34 mouse cellular contexts compared by ENCODE assay signal in genomic region chr6:54628381-54628780, GRCm38 (mm10). TPM values are rescaled to one million over a fixed set of nuclear protein-coding genes. Genes with fewer than 3 reads are reported as not detected.
"Had no signal": no experiment of that assay in that cellular context is flagged by ENCODE, and none has a peak within 500 bp of the region (broad histone marks: within the 10 kb centered on the region; RNA-seq: fewer than 3 reads in every experiment).

No protein-coding gene starts in this region.

- H3K9me3 ChIP-seq: limb, embryonic 10.5 days; limb, embryonic 12.5 days; limb, embryonic 13.5 days; limb, embryonic 15.5 days; liver, embryonic 12.5 days; liver, embryonic 13.5 days; liver, embryonic 15.5 days; lung, embryonic 15.5 days; megakaryocyte, embryonic 14.5 days; midbrain, embryonic 10.5 days; midbrain, embryonic 12.5 days; midbrain, embryonic 13.5 days; midbrain, embryonic 15.5 days; neural tube, embryonic 12.5 days had no signal

- H3K4me2 ChIP-seq: limb, embryonic 12.5 days; limb, embryonic 13.5 days; limb, embryonic 15.5 days; liver, embryonic 12.5 days; liver, embryonic 13.5 days; liver, embryonic 15.5 days; lung, embryonic 14.5 days; lung, embryonic 15.5 days; midbrain, embryonic 11.5 days; midbrain, embryonic 12.5 days; midbrain, embryonic 13.5 days; midbrain, embryonic 15.5 days; neural tube, embryonic 12.5 days had no signal

- H3K27ac ChIP-seq: left cerebral cortex, adult 2 months; limb, embryonic 10.5 days; limb, embryonic 12.5 days; limb, embryonic 13.5 days; limb, embryonic 15.5 days; liver, embryonic 12.5 days; liver, embryonic 13.5 days; liver, embryonic 14.5 days; liver, embryonic 15.5 days; lung, embryonic 15.5 days; macrophage; midbrain, embryonic 10.5 days; midbrain, embryonic 12.5 days; midbrain, embryonic 13.5 days; midbrain, embryonic 15.5 days; neural tube, embryonic 12.5 days had no signal

- H3K4me3 ChIP-seq: left cerebral cortex, adult 2 months; limb, embryonic 10.5 days; limb, embryonic 12.5 days; limb, embryonic 13.5 days; limb, embryonic 15.5 days; liver, embryonic 12.5 days; liver, embryonic 13.5 days; liver, embryonic 15.5 days; lung, embryonic 15.5 days; megakaryocyte, embryonic 14.5 days; midbrain, embryonic 10.5 days; midbrain, embryonic 12.5 days; midbrain, embryonic 13.5 days; midbrain, embryonic 15.5 days; myocyte; neural tube, embryonic 12.5 days had no signal

- ATAC-seq: liver, embryonic 12.5 days; liver, postnatal 0 days; lung, postnatal 0 days; midbrain, embryonic 13.5 days; midbrain, embryonic 15.5 days; midbrain, embryonic 16.5 days had no signal

- H3K9ac ChIP-seq: limb, embryonic 12.5 days; limb, embryonic 13.5 days; limb, embryonic 15.5 days; liver, embryonic 12.5 days; liver, embryonic 13.5 days; liver, embryonic 14.5 days; liver, embryonic 15.5 days; liver, postnatal 0 days; lung, embryonic 14.5 days; lung, embryonic 15.5 days; midbrain, embryonic 12.5 days; midbrain, embryonic 13.5 days; midbrain, embryonic 15.5 days; neural tube, embryonic 12.5 days had no signal

- DNase-seq: left cerebral cortex, postnatal 4 days; liver; liver, embryonic 13.5 days; liver, postnatal 0 days; lung, adult 18-20 months; lung, adult 2 months; lung, embryonic 14.5 days; lung, postnatal 10 days; lung, postnatal 14 days; lung, postnatal 36 days; lung, postnatal 4 days; midbrain, embryonic 14.5 days had no signal

- H3K4me1 ChIP-seq: limb, embryonic 10.5 days; limb, embryonic 12.5 days; limb, embryonic 13.5 days; limb, embryonic 15.5 days; liver, embryonic 12.5 days; liver, embryonic 13.5 days; liver, embryonic 15.5 days; lung, embryonic 15.5 days; midbrain, embryonic 10.5 days; midbrain, embryonic 12.5 days; midbrain, embryonic 13.5 days; midbrain, embryonic 15.5 days; neural tube, embryonic 12.5 days had no signal

- H3K27me3 ChIP-seq: limb, embryonic 12.5 days; limb, embryonic 13.5 days; limb, embryonic 15.5 days; liver, embryonic 12.5 days; liver, embryonic 13.5 days; liver, embryonic 15.5 days; lung, embryonic 15.5 days; megakaryocyte, embryonic 14.5 days; midbrain, embryonic 12.5 days; midbrain, embryonic 13.5 days; midbrain, embryonic 15.5 days; neural tube, embryonic 12.5 days had no signal

RNA-seq across cellular contexts. Expression of gene Fkbp14, which starts 31.3 kb away (rescaled TPM):
- total RNA-seq: megakaryocyte, adult 5-6 weeks; monocyte, adult 5-6 weeks had no signal
